Mouse (Mus musculus): Measurements from ENCODE around the gene Vmn2r18. TPM values are rescaled to one million over a fixed set of nuclear protein-coding genes. Genes with fewer than 3 reads are reported as not detected.

Vmn2r18 gene
- not detected for polyA plus RNA-seq (2015; fragmentation: Illumina TruSeq; extraction: RNeasy Lipid Tissue Mini Kit (QIAGEN cat#74804); ENCODE audit: insufficient read depth, low read depth, low replicate concordance)

DNA sequence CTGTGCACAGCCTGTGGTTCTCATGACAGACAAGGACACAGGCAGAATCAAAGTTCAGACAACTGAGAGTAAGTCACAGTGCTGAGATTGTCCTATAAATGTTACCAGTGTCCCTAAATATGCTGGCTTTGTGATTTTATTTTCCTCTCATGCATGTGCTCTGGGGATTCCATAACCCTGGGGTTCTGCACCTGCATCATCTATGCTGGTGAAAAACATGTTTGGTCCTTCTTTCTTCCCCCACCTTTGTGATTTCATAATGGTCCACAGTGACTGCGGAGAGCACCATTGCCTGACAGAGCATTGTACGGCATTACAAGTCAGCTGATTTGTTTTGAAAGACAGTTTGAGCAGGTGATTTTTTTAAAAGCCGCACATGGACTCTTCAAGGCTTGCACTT, at the start of gene Vmn2r18:
Gene Vmn2r18 (minus strand): TSS at position 101 of the 400 bp plus-strand sequence.

DNA sequence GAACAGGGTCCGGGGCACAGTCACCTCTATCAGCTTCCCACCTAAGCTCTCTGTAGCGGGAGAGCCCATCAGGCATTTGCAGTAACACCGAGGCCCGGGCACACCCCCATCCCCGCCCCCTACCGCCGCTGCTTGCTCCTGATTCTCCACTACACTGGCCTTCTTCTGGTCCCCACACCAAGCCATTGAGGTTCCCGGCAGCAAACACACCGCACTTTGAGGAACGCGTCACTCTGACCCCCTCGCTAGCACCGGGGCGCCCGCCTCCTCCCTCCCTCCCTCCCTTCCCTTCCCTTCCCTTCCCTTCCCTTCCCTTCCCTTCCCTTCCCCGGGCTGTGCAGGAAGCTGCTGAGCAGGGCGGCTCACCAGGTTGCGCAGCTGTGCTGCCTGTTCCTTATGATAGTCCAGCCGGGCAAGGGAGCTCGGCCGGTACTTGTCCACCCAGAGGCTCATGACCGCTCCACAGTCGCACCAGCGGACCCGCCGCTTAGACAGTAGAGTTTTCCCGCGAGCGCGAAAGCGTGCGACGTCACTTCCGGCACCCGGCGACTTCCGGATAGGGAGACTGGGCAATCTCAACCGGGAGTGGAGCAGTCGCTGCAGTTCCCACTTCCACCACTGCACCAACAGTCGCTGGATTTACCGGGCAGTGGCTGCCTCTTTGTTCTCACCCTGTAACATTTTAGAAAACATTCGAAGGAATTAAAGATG, 45.0 kb upstream of the Vmn2r18 start, which contains the start of gene Rfc3:
Gene Rfc3 (minus strand): TSS at position 543 of the 711 bp plus-strand sequence.

Other genes with a start within 250 kb of the Vmn2r18 start
- not detected for gene Gm42906, start 177.9 kb downstream of the Vmn2r18 start, polyA plus RNA-seq (2015; fragmentation: Illumina TruSeq; extraction: RNeasy Lipid Tissue Mini Kit (QIAGEN cat#74804); ENCODE audit: insufficient read depth, low read depth, low replicate concordance)
- 2.8 TPM for gene Rfc3, start 45.2 kb upstream of the Vmn2r18 start, polyA plus RNA-seq (2015; fragmentation: Illumina TruSeq; extraction: RNeasy Lipid Tissue Mini Kit (QIAGEN cat#74804); ENCODE audit: insufficient read depth, low read depth, low replicate concordance)